Mouse (Mus musculus) embryonic facial prominence, embryonic 10.5 days (tissue): ENCODE results near the gene Bahcc1. TPM values are rescaled to one million over a fixed set of nuclear protein-coding genes. Genes with fewer than 3 reads are reported as not detected.

Experiments
- DNase-seq: peaks from one replicate; pipeline ENCODE4 v3.0.0-alpha.2; 2017; ENCODE audit warnings: low spot score
- H3K27ac ChIP-seq: fragments of 300-500 bp; sonication (generic); replicated peaks from 2 replicates; pipeline ENCODE4 v1.5.1; 2016; ENCODE audit warnings: mild to moderate bottlenecking
- H3K27me3 ChIP-seq: fragments of 300-500 bp; sonication (generic); replicated peaks from 2 replicates; pipeline ENCODE4 v1.6.1; 2016; ENCODE audit warnings: low read depth, mild to moderate bottlenecking; ENCODE audit not compliant: poor library complexity, severe bottlenecking
- H3K36me3 ChIP-seq: fragments of 300-500 bp; sonication (generic); replicated peaks from 2 replicates; pipeline ENCODE4 v1.6.1; 2016; ENCODE audit warnings: mild to moderate bottlenecking, moderate library complexity
- H3K4me1 ChIP-seq: fragments of 300-500 bp; sonication (generic); 2 replicates; pipeline ENCODE4 v1.6.1; 2016
- H3K4me3 ChIP-seq: fragments of 300-500 bp; sonication (generic); 2 replicates; pipeline ENCODE4 v1.5.1; 2016; ENCODE audit warnings: mild to moderate bottlenecking, moderate library complexity
- H3K9me3 ChIP-seq: fragments of 300-500 bp; sonication (generic); 2 replicates; pipeline ENCODE4 v1.6.1; 2016; ENCODE audit warnings: mild to moderate bottlenecking
- WGBS: fragments of 180-500 bp; shearing (Covaris S2); methylation state at CpG from one replicate; pipeline ENCODE4 v1.1.7; 2016; 5-methylcytosine and 5-hydroxymethylcytosine counted together
- polyA plus RNA-seq: library from polyadenylated mRNA; unstranded; fragments of >200 nt; fragmentation: Nextera tagmentation; extraction: Ambion mirVana; gene quantifications from 2 replicates; pipeline ENCODE4 v1.2.1, GENCODE M21; 2016

Gene Bahcc1
- polyA plus RNA-seq, 1 experiment from 2014 or later: 18.4 TPM

DNA sequence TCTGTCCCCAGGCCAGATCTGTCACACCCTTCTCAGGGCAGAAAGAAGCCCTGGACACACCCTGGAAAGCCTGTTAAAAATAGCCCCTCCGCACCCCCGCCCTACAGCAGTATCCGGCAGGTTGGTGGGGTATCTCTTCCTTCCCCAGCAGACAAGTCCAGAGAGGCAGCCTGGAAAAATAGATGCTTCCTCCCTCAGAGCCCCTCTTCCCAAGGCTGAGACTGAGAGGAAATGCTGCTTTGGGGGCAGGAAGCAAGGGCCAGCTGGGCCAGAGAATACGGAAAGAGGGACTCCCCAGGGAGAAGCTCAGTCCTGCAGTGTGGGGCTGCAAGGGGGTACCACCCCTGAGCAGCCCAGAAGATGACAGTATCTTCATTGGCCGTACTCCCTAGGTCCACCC is 50.8 kb downstream of the Bahcc1 start:
- H3K9me3 ChIP-seq: no peaks in the 10 kb centered on the region
- 85% methylated on average over 5 of the region's 5 CpGs for WGBS
- DNase-seq: no peak
- no peaks in the 10 kb centered on the region for H3K27me3 ChIP-seq
- H3K4me3 ChIP-seq: no peak overlapping the region
- H3K4me1 ChIP-seq: peaks cover 43% of the 10 kb centered on the region
- 0 out of 2 replicates have a peak overlapping the region, but pooled peaks have one; percentile 57 for H3K27ac ChIP-seq
- peaks cover 100% of the 10 kb centered on the region for H3K36me3 ChIP-seq

DNA sequence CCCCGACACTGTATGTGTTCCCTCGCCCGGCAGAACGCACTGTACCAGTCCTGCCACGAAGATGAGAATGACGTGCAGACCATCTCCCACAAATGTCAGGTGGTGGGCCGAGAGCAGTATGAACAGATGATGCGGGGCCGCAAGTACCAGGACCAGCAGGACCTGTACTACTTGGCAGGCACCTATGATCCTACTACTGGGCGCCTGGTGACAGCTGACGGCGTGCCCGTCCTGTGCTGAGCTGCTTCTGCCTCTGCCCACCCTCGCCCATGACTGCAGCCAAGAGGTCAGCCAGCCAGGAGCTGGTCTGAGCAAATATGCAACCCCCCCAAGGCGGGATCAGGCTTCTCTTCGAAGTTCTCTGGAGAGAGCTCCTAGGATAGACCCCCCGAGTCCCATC is 56.9 kb downstream of the Bahcc1 start:
- peaks cover 84% of the 10 kb centered on the region for H3K36me3 ChIP-seq
- H3K4me1 ChIP-seq: peaks cover 30% of the 10 kb centered on the region
- H3K27ac ChIP-seq: no peak overlapping the region
- WGBS: 96% methylated on average over 17 of the region's 17 CpGs
- H3K4me3 ChIP-seq: no peak overlapping the region
- no peak for DNase-seq
- no peaks in the 10 kb centered on the region for H3K9me3 ChIP-seq
- no peaks in the 10 kb centered on the region for H3K27me3 ChIP-seq

DNA sequence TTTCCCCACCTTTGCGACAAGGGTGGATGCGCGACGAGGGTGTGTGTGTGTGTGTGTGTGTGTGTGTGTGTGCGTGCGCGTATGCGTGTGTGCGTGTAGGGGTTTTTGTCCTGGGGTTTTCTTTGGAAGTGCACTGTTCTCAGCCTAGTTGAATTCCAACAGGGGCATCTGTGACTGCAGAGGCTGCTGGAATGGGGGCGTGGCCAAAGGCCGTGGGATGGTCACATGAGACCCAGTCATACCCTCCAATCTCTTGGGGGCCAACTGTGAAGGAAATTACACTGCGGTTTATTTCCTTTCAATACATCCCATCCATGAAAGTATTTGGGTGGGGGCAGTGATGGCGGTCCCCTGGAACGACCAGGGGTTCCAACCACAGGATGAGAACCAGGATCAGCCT is 57.5 kb downstream of the Bahcc1 start:
- Histone ChIP-seq H3K4me3 (no peak overlapping the region), H3K27me3 (no peaks in the 10 kb centered on the region), H3K27ac (no peak overlapping the region), H3K4me1 (peaks cover 37% of the 10 kb centered on the region), H3K36me3 (peaks cover 78% of the 10 kb centered on the region), H3K9me3 (no peaks in the 10 kb centered on the region)
- 92% methylated on average over 14 of the region's 14 CpGs for WGBS
- DNase-seq: no peak

DNA sequence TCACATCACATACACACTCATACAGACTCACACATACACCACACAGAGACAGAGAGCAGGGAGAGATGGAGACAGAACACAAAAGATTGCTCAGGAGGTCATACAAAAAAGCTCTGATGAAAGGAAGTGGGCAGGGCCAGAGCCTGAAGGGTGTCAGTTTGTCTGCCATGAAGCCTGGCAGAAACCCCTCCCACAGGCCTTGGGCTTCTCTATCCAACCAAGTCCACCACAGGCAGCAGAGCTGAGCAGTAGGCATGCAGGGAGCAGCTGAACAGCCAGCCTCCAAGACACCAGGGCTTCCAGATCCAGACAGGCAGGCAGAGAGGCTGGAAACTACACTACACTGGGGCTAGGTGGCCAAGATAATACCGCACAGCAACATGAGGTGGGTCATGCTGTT is 61.0 kb downstream of the Bahcc1 start:
- no peaks in the 10 kb centered on the region for H3K27me3 ChIP-seq
- DNase-seq: no peak
- WGBS: 89% methylated on average over 1 of the region's 1 CpGs
- peaks cover 64% of the 10 kb centered on the region for H3K4me1 ChIP-seq
- H3K4me3 ChIP-seq: peak overlapping the region; percentile 17; the same call in 1 of the 2 replicates
- H3K9me3 ChIP-seq: no peaks in the 10 kb centered on the region
- H3K27ac ChIP-seq: peak overlapping the region; percentile 62
- H3K36me3 ChIP-seq: peaks cover 43% of the 10 kb centered on the region

DNA sequence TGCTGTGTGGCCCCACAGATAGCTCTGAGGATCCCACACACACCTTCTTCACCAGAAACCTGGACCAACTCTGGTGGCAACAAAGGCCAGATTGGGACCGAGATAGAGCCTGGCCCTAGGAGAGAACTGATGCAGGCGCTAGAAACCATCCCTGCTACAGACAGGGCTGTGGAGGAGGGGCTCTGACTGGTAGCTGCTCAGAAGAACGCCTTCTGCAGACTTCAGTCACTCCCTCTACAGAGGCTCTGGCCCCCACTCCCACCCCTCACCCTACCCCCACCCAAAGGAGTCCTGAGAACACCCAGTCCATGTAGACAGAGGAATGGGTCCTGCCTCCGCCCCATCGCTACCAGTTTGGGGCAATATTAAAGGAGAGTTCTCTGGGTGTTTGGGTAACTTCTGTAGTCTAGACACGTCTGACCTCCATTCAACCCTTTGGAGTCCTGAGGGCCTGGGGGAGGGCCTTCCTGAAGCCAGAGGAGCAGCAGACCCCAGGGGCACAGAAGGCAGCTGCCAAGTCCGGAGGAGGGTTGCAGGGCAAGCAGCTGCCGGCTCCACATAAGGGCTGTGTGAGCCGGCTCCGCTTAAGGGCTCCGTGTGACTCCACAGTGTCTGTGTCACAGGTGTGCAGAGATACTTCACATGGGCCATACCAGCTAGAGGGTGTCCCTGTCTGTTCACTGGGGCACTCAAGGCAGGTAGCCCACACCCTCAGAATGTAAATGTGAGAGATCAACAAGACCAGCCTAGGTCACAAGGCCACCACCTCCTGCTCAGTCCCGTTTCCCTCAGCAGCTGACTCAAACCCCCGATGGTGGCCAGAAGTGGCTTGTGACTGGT is 63.8 kb downstream of the Bahcc1 start:
- Histone ChIP-seq H3K36me3 (peaks cover 17% of the 10 kb centered on the region), H3K4me1 (peaks cover 64% of the 10 kb centered on the region), H3K27me3 (no peaks in the 10 kb centered on the region), H3K9me3 (no peaks in the 10 kb centered on the region), H3K4me3 (peak overlapping the region; percentile 32), H3K27ac (peak overlapping the region; percentile 63)
- 40% methylated on average over 13 of the region's 13 CpGs for WGBS
- peak; percentile 54 for DNase-seq

DNA sequence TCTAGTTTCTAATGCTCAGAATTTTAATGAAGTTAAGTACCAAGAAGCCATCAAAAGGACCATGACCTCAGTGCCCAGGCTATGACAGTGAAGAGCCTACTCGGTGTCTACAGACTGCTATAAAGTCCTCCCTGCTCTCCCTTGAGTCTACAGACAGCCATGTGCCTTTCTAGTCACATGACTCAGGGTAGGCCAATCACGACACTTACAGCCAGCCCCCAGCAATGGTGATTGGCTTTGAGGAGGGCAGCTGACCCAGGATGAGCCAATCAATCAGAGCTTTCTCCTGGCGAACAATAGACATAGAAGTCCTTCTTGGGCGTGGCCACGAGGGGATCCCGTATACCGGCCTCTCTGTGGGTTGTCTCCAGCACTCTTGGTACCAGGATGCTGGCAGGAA is 65.0 kb downstream of the Bahcc1 start:
- Histone ChIP-seq H3K4me1 (peaks cover 65% of the 10 kb centered on the region), H3K27ac (peak overlapping the region; percentile 63), H3K4me3 (peak overlapping the region; percentile 3; the same call in 1 of the 2 replicates), H3K36me3 (peaks cover 10% of the 10 kb centered on the region), H3K9me3 (no peaks in the 10 kb centered on the region), H3K27me3 (no peaks in the 10 kb centered on the region)
- 78% methylated on average over 7 of the region's 7 CpGs for WGBS
- DNase-seq: no peak

DNA sequence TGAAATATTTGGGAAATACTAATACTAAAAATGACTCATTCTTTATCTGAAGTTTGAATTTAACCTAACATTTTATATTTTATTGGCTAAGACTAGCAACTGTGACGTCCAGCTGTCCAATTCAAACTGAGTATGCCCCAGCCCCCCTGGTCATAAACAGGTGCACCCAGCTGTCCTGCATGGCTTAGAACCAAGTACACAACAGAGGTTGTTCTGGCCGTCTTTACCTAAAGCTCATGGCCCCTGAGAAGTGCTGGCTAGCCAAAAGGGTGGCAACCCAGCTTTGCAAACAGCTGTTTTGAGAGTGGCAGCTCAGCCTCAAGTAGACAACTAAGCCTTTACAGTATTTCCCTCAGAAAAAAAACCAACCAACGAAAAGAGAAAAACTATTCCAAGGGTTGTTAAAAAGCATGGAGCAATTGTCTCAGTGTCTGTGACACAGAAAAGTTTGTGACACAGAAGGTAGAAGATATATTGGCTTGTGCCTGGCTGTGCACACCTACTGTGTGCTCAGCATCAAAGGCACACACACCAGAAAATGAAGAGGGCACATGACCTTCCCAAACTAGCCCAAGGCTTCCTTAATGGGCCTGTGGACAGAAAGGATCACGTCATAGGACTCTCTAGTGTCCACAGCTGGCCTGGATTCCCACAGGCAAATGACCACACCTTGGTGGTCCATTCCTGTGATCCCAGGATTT is 65.8 kb downstream of the Bahcc1 start:
- Histone ChIP-seq H3K36me3 (peaks cover 2% of the 10 kb centered on the region; the same call in 1 of the 2 replicates), H3K9me3 (no peaks in the 10 kb centered on the region), H3K4me3 (no peak overlapping the region), H3K4me1 (peaks cover 62% of the 10 kb centered on the region), H3K27me3 (peaks cover 5% of the 10 kb centered on the region; the same call in 1 of the 2 replicates), H3K27ac (no peak overlapping the region; the same call in 1 of the 2 replicates)
- DNase-seq: no peak
- whole genome bisulfite sequencing: 84% methylated on average over 4 of the region's 4 CpGs

DNA sequence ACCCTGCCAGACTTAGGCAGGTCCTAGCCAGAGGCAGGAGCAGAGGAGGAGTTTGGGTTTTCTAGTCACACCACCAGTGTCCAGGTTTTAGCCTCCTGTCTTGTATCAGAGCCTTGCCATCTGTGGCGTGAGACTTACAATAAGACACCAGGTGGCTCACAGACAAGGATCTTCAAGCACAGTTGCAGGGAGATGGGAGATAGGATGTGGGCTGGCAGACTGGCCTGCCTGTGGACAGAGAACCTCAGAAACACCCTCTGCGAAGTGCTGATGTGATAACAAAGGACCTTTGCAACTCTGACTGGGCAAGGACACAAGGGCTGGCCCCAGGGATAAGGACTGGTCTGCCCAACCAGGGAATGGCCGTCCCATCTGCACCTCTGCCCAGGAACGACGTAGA is 66.7 kb downstream of the Bahcc1 start:
- peaks cover 62% of the 10 kb centered on the region for H3K4me1 ChIP-seq

DNA sequence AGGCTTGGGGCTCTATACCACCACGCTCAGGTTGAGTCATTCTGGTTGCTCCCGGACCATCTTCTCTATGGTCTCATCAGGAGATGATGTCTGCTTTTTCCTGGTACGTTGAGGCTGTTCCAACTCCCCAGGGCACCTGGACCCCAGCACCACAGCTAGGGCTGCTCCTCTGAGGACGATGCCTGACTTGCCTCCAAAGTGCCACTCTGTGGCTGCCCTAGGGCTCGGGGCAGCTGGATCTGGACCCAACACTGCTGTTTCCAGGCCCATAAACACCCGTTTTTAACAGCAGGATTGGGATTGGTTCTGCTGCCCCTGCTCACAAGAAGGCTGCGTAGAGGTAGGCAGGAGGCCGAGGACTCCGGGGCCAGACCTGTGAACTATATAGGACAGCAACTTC is 70.4 kb downstream of the Bahcc1 start:
- 84% methylated on average over 9 of the region's 9 CpGs for WGBS
- Histone ChIP-seq H3K27ac (0 out of 2 replicates have a peak overlapping the region, but pooled peaks have one; percentile 98), H3K4me3 (no peak overlapping the region), H3K9me3 (no peaks in the 10 kb centered on the region), H3K4me1 (peaks cover 61% of the 10 kb centered on the region), H3K36me3 (no peaks in the 10 kb centered on the region; the same call in 1 of the 2 replicates), H3K27me3 (peaks cover 22% of the 10 kb centered on the region)
- DNase-seq: no peak

More for the DNA sequence above, 66.7 kb downstream of the Bahcc1 start:
- Histone ChIP-seq H3K9me3 (no peaks in the 10 kb centered on the region), H3K4me3 (no peak overlapping the region), H3K36me3 (no peaks in the 10 kb centered on the region; the same call in 1 of the 2 replicates), H3K27me3 (peaks cover 10% of the 10 kb centered on the region; the same call in 1 of the 2 replicates), H3K27ac (peak overlapping the region; percentile 5; the same call in 1 of the 2 replicates)
- no peak for DNase-seq
- WGBS: 57% methylated on average over 5 of the region's 5 CpGs

DNA sequence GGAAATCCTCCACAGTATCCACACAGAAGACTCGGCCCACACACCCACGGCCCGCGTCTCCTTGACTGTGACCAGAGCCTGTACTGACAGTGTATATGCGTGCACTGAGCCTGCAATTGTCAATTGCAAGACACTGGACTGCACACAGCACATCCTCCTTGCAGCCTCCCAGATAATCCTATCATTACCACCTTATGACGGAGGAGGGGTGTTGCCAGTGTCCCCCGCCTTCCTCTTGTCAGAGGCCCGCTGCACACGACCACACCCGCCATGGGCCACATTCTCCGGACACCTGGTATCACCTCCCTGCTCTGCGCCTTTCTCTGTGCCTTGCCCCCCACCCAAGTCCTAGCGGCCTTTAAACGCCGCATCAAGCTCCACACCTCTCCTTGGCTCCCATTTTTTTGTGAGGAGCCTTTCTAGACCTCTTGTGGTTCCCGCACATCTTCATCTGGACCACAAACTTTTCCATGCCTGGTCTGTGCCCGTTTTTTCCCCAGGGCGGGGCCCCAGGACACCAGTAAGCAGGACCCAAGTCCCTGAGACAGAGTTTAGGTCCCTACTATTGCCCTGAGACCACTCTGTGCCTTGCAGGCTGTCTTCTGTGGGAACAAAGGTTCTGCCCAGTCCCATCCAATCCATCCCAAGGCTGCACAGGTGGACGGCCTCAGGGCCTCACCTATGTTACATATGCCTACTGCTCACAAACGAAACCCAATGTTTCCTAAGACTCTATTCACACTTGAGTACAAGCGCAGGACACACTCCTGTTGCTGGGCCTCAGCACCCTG is 71.0 kb downstream of the Bahcc1 start:
- Histone ChIP-seq H3K27me3 (peaks cover 22% of the 10 kb centered on the region), H3K27ac (peak overlapping the region; percentile 98), H3K9me3 (no peaks in the 10 kb centered on the region), H3K36me3 (no peaks in the 10 kb centered on the region; the same call in 1 of the 2 replicates), H3K4me3 (peak overlapping the region; percentile 67), H3K4me1 (peaks cover 67% of the 10 kb centered on the region)
- DNase-seq: no peak
- 87% methylated on average over 21 of the region's 21 CpGs for WGBS

DNA sequence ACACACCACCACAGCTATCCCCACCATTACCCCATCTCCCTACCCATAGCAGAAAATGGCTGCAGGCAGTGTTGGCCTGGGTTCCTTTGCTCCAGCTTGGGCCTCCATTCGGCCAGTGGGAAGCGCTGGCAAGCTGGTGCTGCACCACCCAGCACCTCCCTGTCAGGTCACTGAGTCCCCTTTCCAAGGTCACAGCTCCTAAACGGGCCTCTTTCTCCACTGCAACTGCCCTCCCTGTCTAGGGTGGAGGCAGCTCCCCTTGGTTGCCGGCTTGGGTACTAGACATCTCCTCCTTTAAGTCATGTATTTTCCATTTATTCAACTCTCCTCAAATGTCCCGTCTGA is 71.6 kb downstream of the Bahcc1 start:
- H3K9me3 ChIP-seq: no peaks in the 10 kb centered on the region
- H3K4me3 ChIP-seq: peak overlapping the region; percentile 67
- no peak for DNase-seq
- peaks cover 26% of the 10 kb centered on the region for H3K27me3 ChIP-seq
- no peaks in the 10 kb centered on the region; the same call in 1 of the 2 replicates for H3K36me3 ChIP-seq
- peaks cover 68% of the 10 kb centered on the region for H3K4me1 ChIP-seq
- 37% methylated on average over 5 of the region's 5 CpGs for WGBS
- peak overlapping the region; percentile 98 for H3K27ac ChIP-seq
